Mouse (Mus musculus) myocyte (in vitro differentiated cells): ENCODE measurements around the gene Hs2st1. TPM values are rescaled to one million over a fixed set of nuclear protein-coding genes. Genes with fewer than 3 reads are reported as not detected.
A peak's percentile ranks its signal among the peaks of the same experiment; 100 is the strongest.

Experiments
- H3K27me3 ChIP-seq: one replicate; pipeline ENCODE4 v1.6.1; 2011; ENCODE audit not compliant: control insufficient read depth, insufficient read depth, insufficient read length
- H3K36me3 ChIP-seq: one replicate; pipeline ENCODE4 v1.6.1; 2011; ENCODE audit not compliant: control insufficient read depth, insufficient read depth
- H3K4me2 ChIP-seq: one replicate; pipeline ENCODE4 v1.6.1; 2011; ENCODE audit warnings: low read depth, control low read depth
- H3K4me3 ChIP-seq: one replicate; pipeline ENCODE4 v1.5.1; 2011; ENCODE audit warnings: mild to moderate bottlenecking, control low read depth, moderate library complexity
- H3K79me2 ChIP-seq: one replicate; pipeline ENCODE4 v1.6.1; 2011; ENCODE audit not compliant: control insufficient read depth, insufficient read depth
- H3ac ChIP-seq: one replicate; pipeline ENCODE4 v1.6.1; 2011; ENCODE audit not compliant: control insufficient read depth, insufficient read length
- CEBPB ChIP-seq: IDR thresholded peaks from 2 replicates; pipeline ENCODE4 v1.6.1; 2011; ENCODE audit warnings: mild to moderate bottlenecking, moderate library complexity; ENCODE audit not compliant: poor library complexity, insufficient read depth, severe bottlenecking
- E2F4 ChIP-seq: IDR thresholded peaks from one replicate; pipeline ENCODE4 v1.6.1; 2011; ENCODE audit warnings: mild to moderate bottlenecking, control low read depth, moderate library complexity; ENCODE audit not compliant: insufficient read depth
- MAX ChIP-seq: IDR thresholded peaks from one replicate; pipeline ENCODE4 v1.6.1; 2011; ENCODE audit warnings: low read depth, mild to moderate bottlenecking, control low read depth
- MYOD1 ChIP-seq, 3 experiments: IDR thresholded peaks; one replicate each; pipeline ENCODE4 v1.6.1; 2011; ENCODE audit warnings: control low read depth in 2 of 3, low read depth in 2 of 3, mild to moderate bottlenecking in 2 of 3, moderate library complexity in 1 of 3; ENCODE audit not compliant: insufficient read length in 2 of 3, control insufficient read depth in 1 of 3
- MYOG ChIP-seq, 3 experiments: IDR thresholded peaks; one replicate each; pipeline ENCODE4 v1.6.1; 2011; ENCODE audit warnings: control low read depth in 2 of 3, low read depth in 2 of 3, mild to moderate bottlenecking in 2 of 3; ENCODE audit not compliant: insufficient read length in 2 of 3, control insufficient read depth in 1 of 3, insufficient read depth in 1 of 3
- POLR2A ChIP-seq: IDR thresholded peaks from one replicate; pipeline ENCODE4 v1.6.1; 2011; ENCODE audit warnings: low read depth, mild to moderate bottlenecking, control low read depth, moderate library complexity; ENCODE audit not compliant: insufficient read length
- POLR2AphosphoS2 ChIP-seq: IDR thresholded peaks from one replicate; pipeline ENCODE4 v1.6.1; 2011; ENCODE audit warnings: low read depth, control low read depth; ENCODE audit not compliant: insufficient read length
- REST ChIP-seq: IDR thresholded peaks from one replicate; pipeline ENCODE4 v1.6.1; 2011; ENCODE audit warnings: mild to moderate bottlenecking, control low read depth, moderate library complexity; ENCODE audit not compliant: insufficient read depth, insufficient read length
- SRF ChIP-seq: IDR thresholded peaks from one replicate; pipeline ENCODE4 v1.6.1; 2011; ENCODE audit warnings: low read depth; ENCODE audit not compliant: control insufficient read depth, insufficient read length
- TCF12 ChIP-seq: IDR thresholded peaks from one replicate; pipeline ENCODE4 v1.6.1; 2011; ENCODE audit warnings: mild to moderate bottlenecking, control low read depth; ENCODE audit not compliant: poor library complexity, insufficient read depth, severe bottlenecking
- TCF3 ChIP-seq: IDR thresholded peaks from one replicate; pipeline ENCODE4 v1.6.1; 2011; ENCODE audit warnings: low read depth, control low read depth; ENCODE audit not compliant: insufficient read length
- USF1 ChIP-seq: IDR thresholded peaks from one replicate; pipeline ENCODE4 v1.6.1; 2011; ENCODE audit warnings: low read depth, mild to moderate bottlenecking, control low read depth, moderate library complexity
- polyA plus RNA-seq: library from polyadenylated mRNA; unstranded; fragments of >200 nt; fragmentation: generic; extraction: Trizol; gene quantifications from one replicate; pipeline ENCODE4 v1.2.1, GENCODE M21; 2012; ENCODE audit warnings: missing spikeins

Hs2st1 gene
- polyA plus RNA-seq, 1 experiment = 16.2 TPM

GRCm38 (mm10) chr3:144518917-144519316, 51.1 kb downstream of the Hs2st1 start:
- no peak overlapping the region for H3ac ChIP-seq
- TF ChIP-seq TCF3 (no peak), MAX (no peak), E2F4 (no peak), MYOG (IDR thresholded peaks at IDR 0.05; ENCODE audit: control insufficient read depth in 1 of 3, insufficient read depth in 1 of 3, insufficient read length in 2 of 3, low read depth in 2 of 3) (no peak), REST (no peak), TCF12 (no peak), CEBPB (no peak), MYOD1 (IDR thresholded peaks at IDR 0.05; ENCODE audit: control insufficient read depth in 1 of 3, insufficient read length in 2 of 3, low read depth in 2 of 3) (no peak)
- no peak overlapping the region for H3K4me2 ChIP-seq
- no peaks in the 10 kb centered on the region for H3K36me3 ChIP-seq
- no peaks in the 10 kb centered on the region for H3K27me3 ChIP-seq
- H3K79me2 ChIP-seq = peaks cover 93% of the 10 kb centered on the region
- no peak overlapping the region for H3K4me3 ChIP-seq

- Histone ChIP-seq H3K36me3 (no peaks in the 10 kb centered on the region), H3K79me2 (peaks cover 75% of the 10 kb centered on the region), H3K4me2 (no peak overlapping the region), H3K27me3 (no peaks in the 10 kb centered on the region), H3K4me3 (no peak overlapping the region), H3ac (no peak overlapping the region)
- no peak for TF ChIP-seq TCF3
- TF ChIP-seq USF1 = no peak
- TF ChIP-seq TCF12 = no peak
- TF ChIP-seq MYOD1 (IDR thresholded peaks at IDR 0.05; ENCODE audit: control insufficient read depth in 1 of 3, insufficient read length in 2 of 3, low read depth in 2 of 3) = no peak
- no peak for TF ChIP-seq POLR2A
- no peak for TF ChIP-seq REST
- TF ChIP-seq POLR2AphosphoS2 = no peak
- TF ChIP-seq SRF = no peak
- no peak for TF ChIP-seq E2F4
- TF ChIP-seq MAX = no peak
- no peak for TF ChIP-seq MYOG (IDR thresholded peaks at IDR 0.05; ENCODE audit: control insufficient read depth in 1 of 3, insufficient read depth in 1 of 3, insufficient read length in 2 of 3, low read depth in 2 of 3)
- no peak for TF ChIP-seq CEBPB
These were observed 54.7 kb downstream of the Hs2st1 start for GRCm38 (mm10) chr3:144515286-144515685.

DNA sequence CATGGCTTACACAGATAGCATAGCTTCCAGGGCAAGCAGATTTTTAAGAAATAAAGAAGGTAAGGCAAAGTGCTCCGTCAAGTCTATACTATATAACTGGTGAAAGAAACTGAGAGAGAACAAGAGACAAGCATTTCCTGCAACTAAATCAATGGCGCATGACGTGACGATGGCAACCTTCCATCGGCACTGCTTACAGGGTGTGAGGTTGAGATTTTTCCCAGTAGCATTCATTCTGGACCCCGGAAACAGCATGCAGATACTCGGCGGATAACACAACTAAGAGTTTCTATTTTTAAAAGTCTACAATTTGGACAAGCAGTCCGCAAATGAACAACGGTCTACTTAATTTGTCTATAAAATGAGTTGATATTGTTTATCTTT, 55.9 kb downstream of the Hs2st1 start:
- no peak overlapping the region for H3K4me3 ChIP-seq
- TF ChIP-seq TCF12 (no peak), TCF3 (no peak), MYOD1 (IDR thresholded peaks at IDR 0.05; ENCODE audit: control insufficient read depth in 1 of 3, insufficient read length in 2 of 3, low read depth in 2 of 3) (no peak), REST (no peak), CEBPB (no peak), MYOG (IDR thresholded peaks at IDR 0.05; ENCODE audit: control insufficient read depth in 1 of 3, insufficient read depth in 1 of 3, insufficient read length in 2 of 3, low read depth in 2 of 3) (no peak), POLR2A (no peak), MAX (no peak), SRF (no peak), E2F4 (no peak), USF1 (no peak), POLR2AphosphoS2 (no peak)
- no peak overlapping the region for H3ac ChIP-seq
- no peaks in the 10 kb centered on the region for H3K36me3 ChIP-seq
- H3K4me2 ChIP-seq = no peak overlapping the region
- peaks cover 77% of the 10 kb centered on the region for H3K79me2 ChIP-seq
- H3K27me3 ChIP-seq = no peaks in the 10 kb centered on the region

DNA sequence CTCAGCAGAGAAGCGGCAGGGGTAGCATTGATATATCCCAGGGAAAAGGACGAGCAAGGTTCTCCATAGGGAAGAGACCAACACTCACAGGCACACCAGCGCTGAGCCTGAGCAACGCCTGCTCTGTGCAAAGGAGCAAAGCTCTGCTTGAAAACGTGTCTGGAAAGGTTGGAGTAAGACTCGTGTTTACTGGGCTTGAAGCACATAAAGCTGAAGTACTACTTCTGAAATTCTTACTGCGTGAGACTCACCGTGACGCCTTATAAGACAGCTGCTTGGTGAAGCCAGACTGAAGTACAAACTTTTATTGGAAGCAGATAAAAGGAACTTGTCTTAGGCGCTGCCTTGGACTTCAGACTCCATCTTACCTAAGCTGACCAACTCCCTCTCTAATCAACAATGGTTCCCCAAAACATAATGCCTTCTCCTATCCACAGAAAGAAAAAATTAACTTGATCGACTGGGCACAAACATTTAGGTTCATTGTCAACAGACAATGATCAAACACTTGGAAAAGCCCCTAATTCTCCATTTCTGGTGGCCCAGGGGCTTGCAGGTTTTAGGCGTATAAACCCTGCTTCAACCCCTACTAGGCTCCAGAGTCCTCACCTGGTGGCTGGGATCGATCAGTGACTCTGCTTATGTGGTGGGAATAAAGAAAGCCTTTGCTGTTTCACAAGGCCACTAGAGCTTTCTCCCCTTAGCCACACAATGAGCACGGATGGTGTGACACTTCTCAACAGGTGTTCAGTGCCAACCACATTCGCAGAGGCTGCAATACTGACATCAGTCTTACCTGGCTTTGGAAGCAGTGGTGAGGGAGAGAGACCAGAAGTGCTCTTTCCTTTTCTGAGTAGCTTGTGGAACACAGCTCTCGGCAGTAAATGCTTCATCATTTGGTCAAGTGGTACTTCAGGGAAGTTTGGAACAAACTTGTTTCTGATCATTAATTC, 56.5 kb downstream of the Hs2st1 start:
- Histone ChIP-seq H3K79me2 (peaks cover 77% of the 10 kb centered on the region), H3K27me3 (no peaks in the 10 kb centered on the region), H3K4me2 (no peak overlapping the region), H3ac (no peak overlapping the region), H3K36me3 (no peaks in the 10 kb centered on the region), H3K4me3 (no peak overlapping the region)
- TF ChIP-seq REST (no peak), POLR2A (no peak), MAX (no peak), USF1 (no peak), MYOG (IDR thresholded peaks at IDR 0.05; ENCODE audit: control insufficient read depth in 1 of 3, insufficient read depth in 1 of 3, insufficient read length in 2 of 3, low read depth in 2 of 3) (no peak), MYOD1 (IDR thresholded peaks at IDR 0.05; ENCODE audit: control insufficient read depth in 1 of 3, insufficient read length in 2 of 3, low read depth in 2 of 3) (peak in 2 of 3 experiments; percentile 34 to 59), CEBPB (no peak)
